Mouse (Mus musculus): ENCODE data around the gene Kalrn. TPM values are rescaled to one million over a fixed set of nuclear protein-coding genes. Genes with fewer than 3 reads are reported as not detected.

The Kalrn gene
- total RNA-seq, 2 experiments from 2014 or later, result 419 to 451 TPM

DNA sequence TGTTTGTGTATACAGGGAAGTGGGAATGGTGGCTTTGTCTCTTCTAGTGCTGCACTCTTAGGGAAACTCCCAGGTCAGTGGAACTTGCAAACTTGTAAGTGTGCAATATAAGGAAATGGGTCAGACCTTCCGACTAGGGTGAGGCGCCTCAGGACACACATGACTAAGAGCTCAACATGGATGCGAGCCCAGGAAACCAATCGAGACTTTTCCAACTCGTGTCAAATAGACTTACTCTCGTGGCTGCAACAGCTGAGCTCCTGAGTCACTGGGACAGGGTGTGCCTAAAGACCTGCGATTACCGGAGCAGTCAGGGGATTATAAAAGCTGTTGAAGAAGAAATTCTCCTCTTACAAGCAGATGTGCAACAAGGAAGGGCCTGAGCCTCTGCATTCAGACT, 572.6 kb downstream of the Kalrn start:
- no peak for DNase-seq (ENCODE audit: low spot score in 2 of 2)

DNA sequence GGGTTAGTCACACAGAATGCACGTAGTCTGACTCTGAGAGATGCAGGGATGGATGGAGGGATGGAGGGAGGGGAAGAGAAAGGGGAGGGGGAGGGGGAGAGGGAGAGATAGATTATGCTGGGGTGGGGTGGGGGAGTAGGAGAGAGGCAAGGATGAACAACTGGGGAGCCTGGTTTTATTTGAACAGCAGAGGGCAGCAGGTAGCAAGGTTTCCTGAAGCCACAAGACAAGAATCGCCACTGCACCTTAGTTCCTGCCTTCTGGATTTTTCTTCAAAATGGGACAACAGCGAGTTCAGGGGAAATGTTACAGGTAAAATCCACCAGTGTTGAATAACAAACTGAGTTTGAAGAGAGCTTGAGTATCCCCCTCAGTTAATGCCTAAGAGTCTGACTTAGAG, 573.9 kb downstream of the Kalrn start:
- DNase-seq (ENCODE audit: low spot score in 2 of 2), result peak in 1 of 2 experiments; percentile 62

DNA sequence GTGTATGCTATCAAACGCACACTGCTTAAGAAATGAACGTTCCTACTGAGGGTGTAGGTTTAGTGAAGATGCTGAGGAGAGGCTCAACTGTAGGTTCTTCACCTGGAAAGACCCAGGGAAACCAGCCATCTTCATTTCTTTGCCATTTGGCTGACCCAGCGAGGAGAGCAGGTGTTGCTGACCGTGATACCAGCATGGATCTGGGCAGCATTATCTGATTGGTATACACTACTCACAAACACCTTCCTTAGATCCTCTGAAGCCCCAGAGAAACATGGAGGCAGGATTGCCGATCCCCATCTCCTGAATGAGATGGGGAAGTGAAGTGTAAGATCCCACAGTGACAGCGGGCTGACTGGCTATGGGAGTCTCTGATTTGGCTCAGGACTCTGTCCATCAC, 575.3 kb downstream of the Kalrn start:
- no peak for DNase-seq (ENCODE audit: low spot score in 2 of 2)

DNA sequence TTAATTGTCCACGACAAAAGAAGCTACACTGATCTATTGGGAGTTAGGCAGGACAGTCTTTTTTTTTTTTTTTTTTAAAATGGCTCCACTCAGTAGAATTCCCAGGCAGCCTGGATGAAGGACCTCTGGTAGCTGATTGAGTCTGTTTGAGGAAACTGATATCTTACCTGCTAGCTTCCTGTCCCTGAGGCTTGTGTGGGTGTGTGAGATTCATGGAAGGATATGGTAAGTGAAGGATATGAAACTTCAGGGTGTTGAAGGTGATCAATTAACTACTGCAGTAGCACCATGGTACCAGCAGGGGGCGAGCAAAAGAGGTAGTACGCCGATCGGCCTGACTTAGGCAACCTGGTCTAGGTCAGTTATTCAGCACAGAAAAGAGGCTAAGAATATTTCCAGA, 577.3 kb downstream of the Kalrn start:
- DNase-seq (ENCODE audit: low spot score in 2 of 2), result peak in 1 of 2 experiments; percentile 47

DNA sequence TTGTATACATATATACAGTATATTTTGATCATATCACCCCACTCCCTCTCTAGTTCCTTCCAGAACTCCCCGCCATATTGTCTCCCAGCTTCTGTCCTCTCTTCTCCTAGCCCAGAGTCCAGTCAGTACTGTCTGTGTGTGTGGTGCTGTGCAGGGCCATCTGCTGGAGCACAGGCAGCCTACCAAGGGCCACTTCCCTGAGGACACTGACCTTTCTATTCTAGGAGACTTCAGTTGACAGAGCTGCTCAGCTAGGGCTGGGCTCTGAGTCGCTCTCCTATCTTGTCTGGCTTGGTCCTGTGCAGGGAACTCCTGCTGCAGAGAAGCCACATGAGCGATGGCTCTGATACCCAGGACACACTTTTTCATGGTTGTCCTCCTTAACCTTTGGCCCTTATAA, 577.8 kb downstream of the Kalrn start:
- DNase-seq (ENCODE audit: low spot score in 2 of 2), result no peak

DNA sequence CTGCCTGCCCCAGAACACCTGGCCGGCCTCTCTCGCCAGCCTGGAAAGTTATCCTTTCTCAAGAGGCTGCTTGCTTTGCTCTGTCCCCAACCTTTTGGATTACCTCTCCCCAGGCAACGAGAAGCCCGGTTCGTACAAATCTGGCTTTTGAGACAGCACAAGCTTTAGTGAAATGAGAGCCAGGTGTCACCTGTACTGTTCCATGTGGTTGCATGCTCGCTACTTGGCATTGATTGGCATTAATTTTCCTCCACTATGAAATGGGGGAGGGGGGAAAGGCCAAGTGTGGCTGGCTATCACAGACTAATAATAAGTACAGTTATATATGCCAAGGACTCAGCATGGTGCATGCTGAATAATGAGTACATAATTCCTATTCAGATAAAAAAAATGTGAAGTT, 579.0 kb downstream of the Kalrn start:
- DNase-seq (ENCODE audit: low spot score in 2 of 2), result no peak

DNA sequence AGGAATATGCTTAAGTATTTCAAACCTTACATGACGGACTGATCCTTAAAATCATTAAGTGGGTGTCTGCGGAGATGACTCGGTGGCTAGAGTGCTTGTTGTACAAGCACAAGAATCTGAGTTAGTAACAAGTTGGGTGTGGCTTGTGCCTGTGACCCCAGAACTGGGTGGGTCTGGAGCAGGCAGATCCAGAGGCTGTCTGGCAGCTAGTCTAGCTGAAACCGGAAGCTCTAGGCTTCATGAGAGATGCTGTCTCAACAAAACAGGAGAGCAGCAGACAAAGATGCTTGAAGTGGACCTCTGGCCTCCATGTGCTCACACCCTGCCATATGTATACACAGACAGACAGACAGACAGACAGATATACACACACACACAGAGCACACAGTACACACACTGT, 582.6 kb downstream of the Kalrn start:
- DNase-seq (ENCODE audit: low spot score in 2 of 2), result no peak

DNA sequence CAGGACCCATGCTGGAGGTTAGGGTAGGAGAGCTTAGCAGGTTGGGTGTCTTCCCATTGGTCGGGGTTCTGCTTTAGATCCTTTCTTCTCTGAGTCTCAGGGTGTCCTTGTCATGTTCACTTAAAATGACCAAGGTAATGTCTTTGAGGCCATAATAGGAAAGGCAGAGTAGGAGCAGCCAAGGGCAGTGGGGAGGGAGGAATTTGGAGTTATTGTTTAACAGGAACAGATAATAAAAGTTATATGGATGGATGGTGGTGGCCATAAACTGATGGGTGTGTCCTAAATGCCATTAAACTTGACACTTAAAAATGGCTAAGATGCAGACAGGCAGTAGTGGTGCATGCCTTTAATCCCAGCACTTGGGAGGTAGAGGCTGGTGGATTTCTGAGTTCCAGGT, 584.2 kb downstream of the Kalrn start:
- DNase-seq (ENCODE audit: low spot score in 2 of 2), result no peak

DNA sequence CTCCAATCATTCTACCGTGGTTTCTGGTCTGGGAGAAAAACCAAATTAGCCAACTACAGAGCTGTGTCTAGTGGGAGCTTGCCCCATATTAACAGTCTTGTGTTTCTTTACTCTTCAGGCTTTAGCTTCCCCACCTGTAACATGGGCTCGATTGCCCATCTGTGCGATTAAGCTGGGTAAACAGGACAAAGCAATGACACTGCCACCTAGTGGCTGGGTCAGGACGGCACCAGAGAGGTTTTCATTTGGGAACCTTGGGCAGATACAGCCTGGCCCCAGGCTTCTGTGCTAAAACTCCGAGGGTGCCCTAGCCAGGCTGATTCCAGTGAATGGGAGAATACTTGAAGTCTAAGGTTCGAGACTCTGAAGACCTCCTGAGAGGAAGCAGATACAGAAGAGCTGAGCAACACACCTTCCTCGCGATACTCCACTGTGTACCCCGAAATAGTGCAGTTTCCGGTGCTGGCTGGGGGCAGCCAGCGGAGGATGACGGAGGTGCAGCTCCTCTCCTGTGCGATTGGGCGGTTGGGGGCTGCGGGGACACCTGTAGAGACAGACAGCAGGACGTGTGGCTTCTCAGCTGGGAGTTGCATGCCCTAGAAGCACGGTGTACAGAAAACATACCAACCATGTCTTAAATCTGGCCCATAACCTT, 584.8 kb downstream of the Kalrn start:
- DNase-seq (ENCODE audit: low spot score in 2 of 2), result peak in 1 of 2 experiments; percentile 52

DNA sequence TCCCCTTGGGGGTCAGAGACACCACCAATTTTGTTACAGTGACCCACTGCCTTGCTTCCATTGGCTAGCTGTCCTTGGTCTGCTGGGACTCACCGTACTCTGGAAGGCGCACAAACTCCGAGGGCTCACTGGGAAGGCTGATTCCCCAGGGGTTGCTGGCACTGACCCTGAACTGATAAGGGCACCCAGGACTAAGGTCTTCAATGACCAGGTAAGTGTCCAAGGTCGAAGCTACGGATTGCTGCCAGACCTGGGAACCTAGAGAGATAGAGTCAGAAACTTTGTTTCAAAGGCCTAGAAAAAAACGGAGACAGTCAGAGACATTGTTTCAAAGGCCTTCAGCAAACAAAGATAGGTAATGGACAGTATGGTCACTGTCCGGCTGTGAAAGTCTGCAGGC, 586.3 kb downstream of the Kalrn start:
- DNase-seq (ENCODE audit: low spot score in 2 of 2), result no peak

DNA sequence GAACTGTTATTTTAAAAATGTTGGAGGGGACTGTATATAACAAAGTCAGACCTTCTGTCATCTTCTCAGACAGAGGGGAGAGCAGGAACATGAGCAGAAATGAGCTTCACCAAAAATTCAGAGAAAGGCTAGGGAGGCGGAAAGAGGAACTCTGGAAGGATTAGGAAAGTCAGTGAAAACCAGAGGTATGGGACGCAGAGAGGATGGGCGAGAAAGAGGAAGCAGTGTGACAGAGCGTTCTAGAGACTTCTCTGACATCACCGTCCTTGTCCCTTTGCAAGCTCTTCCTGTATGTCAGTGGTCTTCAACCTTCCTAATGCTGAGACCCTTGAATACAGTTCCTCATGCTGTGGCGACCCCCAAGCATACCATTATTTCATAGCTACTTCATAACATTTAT, 588.0 kb downstream of the Kalrn start:
- DNase-seq (ENCODE audit: low spot score in 2 of 2), result no peak

DNA sequence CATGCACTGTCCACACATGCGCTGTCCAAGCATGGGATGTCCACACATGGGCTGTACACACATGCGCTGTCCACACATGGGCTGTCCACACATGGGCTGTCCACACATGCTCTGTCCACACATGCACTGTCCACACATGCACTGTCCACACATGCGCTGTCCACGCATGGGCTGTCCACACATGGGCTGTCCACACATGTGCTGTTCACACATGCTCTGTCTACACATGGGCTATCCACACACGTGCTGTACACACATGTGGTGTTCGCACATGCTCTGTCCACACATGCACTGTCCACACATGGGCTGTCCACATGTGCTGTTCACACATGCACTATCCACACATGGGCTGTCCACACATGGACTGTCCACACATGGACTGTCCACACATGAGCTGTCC, 589.6 kb downstream of the Kalrn start:
- DNase-seq (ENCODE audit: low spot score in 2 of 2), result no peak

DNA sequence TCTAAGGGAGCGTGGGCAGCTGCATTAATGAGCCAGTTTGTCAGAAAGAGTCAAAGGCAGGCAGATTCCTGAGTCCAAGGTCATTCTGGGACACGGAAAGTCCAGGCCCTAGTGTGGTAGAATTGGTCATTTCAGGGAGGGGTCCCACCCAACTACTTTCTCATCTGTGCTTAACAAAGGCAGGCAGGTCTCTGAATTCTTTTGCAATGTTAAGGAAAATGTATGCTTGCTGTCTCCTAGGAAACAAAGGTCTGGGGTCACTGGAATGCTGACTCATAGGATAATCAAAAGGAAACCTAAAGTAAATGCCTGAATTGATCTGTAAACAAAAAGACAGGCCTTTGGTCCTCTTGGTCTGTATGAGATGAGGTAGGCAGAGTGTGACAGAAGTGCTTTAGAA, 593.5 kb downstream of the Kalrn start:
- DNase-seq (ENCODE audit: low spot score in 2 of 2), result no peak

DNA sequence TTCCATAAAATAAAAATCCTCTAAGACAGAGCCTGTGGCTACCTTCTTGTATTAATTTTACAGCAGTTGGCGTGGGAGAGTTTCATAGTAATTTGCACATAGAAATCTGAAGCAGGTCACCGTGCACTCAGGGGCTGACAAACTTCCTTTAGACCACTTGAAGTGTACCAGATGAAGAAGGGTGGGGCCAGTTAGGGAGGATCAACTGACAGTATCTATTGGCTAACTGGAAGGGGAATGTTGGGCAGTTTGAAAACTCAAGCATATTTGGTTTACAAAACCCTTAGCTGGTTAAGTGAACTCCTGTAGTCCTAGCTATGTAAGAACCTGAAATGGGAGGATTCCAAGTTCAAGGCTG, 606.1 kb downstream of the Kalrn start:
- DNase-seq (ENCODE audit: low spot score in 2 of 2), result no peak

DNA sequence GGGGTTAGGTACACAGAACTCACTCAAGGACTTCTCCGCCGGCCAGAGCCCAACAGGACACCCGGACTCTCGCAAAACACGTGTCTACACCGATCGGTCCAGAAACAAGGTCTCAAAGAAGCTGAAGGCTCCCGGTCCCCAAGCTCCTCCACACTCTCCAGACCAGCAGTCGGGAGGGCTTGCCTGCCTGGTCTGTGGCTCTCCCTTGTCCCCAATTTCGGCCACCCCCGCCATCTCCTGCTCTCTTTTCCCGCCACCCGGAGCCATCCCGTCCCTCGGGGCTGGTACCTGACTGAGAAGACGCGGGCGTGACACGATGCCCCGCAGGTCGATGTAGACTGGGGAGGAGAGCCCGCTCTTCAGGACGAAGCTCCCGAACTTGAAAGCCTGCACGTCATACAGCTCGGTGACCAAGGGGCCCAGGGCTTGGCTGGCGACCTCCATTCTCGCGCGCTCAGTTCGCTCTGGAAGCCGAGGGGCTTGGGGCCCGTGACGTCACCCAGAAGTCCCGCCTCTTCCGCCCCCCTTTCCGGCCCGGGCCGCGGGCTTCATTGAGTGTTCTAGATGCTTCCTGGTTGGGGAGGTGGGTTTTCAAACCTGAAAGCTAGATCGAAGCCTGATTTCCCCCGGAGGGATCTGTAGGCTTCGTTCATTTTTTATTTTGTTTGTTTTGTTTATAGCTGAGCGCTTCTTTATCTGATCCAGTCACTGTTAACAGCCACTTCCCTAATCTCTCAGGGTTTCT, 606.6 kb downstream of the Kalrn start, which contains the start of gene Umps:
TSS of gene Umps (minus strand) at position 501 of the 745 bp plus-strand sequence.
- DNase-seq (ENCODE audit: low spot score in 2 of 2), result peak; percentile 85 to 88

DNA sequence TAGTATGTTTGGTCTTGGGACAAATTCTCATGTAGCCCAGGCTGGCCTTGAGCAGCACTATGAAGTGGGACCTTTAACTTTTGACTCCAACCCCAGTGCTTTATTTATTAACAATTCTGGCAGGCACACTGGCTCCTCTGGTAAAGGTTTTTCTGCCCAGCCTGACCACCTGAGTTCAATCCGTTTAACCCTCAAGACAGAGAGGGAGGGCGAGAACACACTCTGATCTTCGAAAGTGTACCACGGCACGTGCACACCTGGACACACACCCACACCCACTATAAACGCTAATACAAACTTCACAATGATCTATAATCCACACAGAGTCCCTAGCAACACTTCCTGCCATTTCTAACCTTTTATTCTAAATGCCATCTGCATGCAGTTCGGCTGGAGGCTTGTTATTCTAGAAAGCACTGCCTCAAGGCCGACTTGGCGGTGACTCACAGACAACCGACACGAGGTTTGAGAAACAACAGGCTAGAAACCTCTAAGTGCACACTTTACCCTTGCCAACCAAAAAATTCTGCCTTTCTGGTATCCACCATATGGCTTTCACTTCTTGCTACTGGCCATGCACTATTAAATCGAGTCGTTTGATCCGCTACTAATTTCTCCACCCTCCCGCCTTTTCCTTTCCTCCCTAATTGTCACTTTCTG, 607.3 kb downstream of the Kalrn start:
- no peak for DNase-seq (ENCODE audit: low spot score in 2 of 2)

DNA sequence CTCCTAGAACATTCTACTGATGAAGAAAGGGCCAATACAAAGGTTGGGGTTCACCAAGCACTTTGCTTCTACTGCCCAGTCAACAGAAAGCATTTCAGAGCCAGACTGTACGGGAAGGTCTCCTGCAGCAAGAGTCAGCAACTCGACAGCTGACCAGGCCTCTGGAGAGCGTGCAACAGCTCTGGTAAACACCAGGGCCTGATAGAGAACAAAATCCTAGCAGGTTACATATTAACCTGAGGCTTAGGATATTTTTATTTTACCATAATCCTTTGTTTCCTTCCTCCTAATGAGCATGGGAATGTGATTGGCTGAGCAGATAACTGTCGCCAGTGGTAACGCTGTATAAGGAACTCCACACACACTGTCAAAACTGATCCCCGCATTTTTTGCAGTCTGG, 609.8 kb downstream of the Kalrn start:
- no peak for DNase-seq (ENCODE audit: low spot score in 2 of 2)

DNA sequence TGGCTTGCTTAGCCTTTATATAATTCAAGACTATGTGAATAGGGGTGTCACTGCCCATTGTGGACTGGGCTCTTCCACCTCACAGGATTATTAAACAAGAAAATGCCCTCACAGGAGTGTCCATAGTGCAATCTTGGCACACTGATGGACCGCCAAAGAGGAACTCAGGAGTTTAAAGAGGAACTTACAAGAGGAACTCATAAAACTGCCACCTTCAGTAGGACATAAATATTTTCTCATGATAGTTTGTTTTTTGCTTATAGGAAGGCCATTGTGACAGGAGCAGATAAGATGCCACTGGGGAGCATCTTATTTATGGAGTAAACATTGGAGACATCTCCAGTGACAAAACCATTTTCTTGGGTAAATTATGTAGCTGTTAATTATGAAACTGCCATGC, 618.5 kb downstream of the Kalrn start:
- DNase-seq (ENCODE audit: low spot score in 2 of 2), result no peak

DNA sequence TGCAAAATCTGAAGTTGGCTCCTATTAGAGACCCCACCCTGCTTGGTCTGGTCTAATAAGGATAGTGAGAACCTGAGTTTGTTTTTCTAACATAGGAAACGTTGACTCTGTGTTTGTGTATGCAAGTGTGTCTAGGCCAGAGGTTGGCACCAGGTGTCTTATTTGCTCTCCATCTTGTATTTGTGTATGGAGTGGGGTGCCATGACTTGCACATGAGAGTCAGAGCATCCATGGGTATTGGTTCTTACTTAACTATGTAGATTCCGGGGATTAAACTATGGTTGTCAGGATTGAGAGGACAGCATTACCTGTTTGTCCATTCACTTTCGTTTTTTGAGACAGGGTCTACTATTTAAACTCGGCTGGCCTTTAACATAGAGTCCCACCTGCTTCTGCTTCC, 620.3 kb downstream of the Kalrn start:
- DNase-seq (ENCODE audit: low spot score in 2 of 2), result no peak

DNA sequence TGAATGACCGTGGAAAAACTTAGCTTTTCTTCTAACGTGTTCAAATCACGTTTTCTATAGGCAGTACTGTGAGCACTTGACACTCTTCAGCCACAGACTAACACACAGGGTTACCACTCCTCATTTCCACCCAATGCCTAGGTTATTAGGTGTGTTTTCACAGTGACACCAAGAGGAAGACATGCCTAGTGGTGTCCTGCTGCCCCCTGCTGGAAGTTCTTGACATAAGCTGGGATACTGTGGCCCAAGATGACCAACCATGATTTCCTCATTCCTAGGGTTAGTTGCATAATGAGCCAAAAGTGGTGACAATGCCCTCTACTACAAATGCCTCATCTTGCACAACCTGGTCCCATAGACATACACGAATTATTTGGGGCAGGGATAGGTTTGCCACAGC, 622.5 kb downstream of the Kalrn start:
- DNase-seq (ENCODE audit: low spot score in 2 of 2), result peak; percentile 81 to 85

DNA sequence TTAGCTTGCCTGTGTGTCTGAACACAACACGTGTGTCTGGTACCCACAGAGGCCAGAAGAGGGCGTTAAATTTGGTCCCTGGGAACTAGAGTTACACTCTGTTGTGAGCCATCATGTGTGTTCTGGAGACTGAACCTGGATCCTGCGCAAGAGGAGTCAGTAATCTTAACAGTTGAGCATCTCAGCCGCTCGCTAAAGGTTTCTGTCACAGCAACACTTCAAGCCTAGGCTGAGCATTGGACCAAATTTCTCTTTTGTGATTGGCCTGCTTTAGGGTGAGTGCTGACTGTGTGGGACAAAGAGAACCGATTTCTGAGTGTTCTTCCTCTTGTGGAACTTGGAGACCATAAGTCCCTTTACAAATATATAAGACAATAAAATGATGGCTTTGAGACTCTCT, 622.9 kb downstream of the Kalrn start:
- no peak for DNase-seq (ENCODE audit: low spot score in 2 of 2)
